9 mouse cellular contexts compared by ENCODE assay signal in genomic region chr2:71598778-71599177, GRCm38 (mm10). TPM values are rescaled to one million over a fixed set of nuclear protein-coding genes. Genes with fewer than 3 reads are reported as not detected.
DNase-seq lines count a peak whose midpoint lies in the region; ATAC-seq and TF ChIP-seq lines count a peak whose summit lies in the region.
"Had no signal": no experiment of that assay in that cellular context is flagged by ENCODE, and none has a peak within 500 bp of the region (broad histone marks: within the 10 kb centered on the region; RNA-seq: fewer than 3 reads in every experiment).

No protein-coding gene starts in this region.

- peak; percentile 85 for ATAC-seq in forebrain, embryonic 12.5 days (ENCODE audit: low FRiP score)
- ATAC-seq in liver, embryonic 15.5 days (ENCODE audit: insufficient read depth) = 0 out of 2 replicates have a peak, but pooled peaks have one; percentile 34
- peak; percentile 85; the same call in 1 of the 2 replicates for ATAC-seq in neural tube, embryonic 14.5 days (ENCODE audit: low read depth)

- no peaks in the 10 kb centered on the region for H3K36me3 ChIP-seq in forebrain, embryonic 12.5 days (replicated peaks)
- H3K36me3 ChIP-seq in liver, embryonic 15.5 days (replicated peaks) = no peaks in the 10 kb centered on the region
- no peaks in the 10 kb centered on the region for H3K36me3 ChIP-seq in neural tube, embryonic 14.5 days (ENCODE audit: control insufficient read depth, insufficient read depth, low read length)
- H3K36me3 ChIP-seq in testis, adult 2 months (ENCODE audit: control insufficient read depth, insufficient read depth, low read length) = no peaks in the 10 kb centered on the region

- WGBS in forebrain, embryonic 12.5 days = 13% methylated on average over 5 of the region's 5 CpGs
- WGBS in liver, embryonic 15.5 days (ENCODE audit: insufficient replicate concordance) = 10% methylated on average over 5 of the region's 5 CpGs
- WGBS in neural tube, embryonic 14.5 days = 25% methylated on average over 5 of the region's 5 CpGs

- H3K27me3 ChIP-seq in forebrain, embryonic 12.5 days = peaks cover 12% of the 10 kb centered on the region; the same call in 1 of the 2 replicates
- H3K27me3 ChIP-seq in liver, embryonic 15.5 days = peaks cover 5% of the 10 kb centered on the region; the same call in 1 of the 2 replicates
- H3K27me3 ChIP-seq in neural tube, embryonic 14.5 days (ENCODE audit: control insufficient read depth, insufficient read depth, low read length) = no peaks in the 10 kb centered on the region
- H3K27me3 ChIP-seq in testis, adult 2 months (ENCODE audit: control insufficient read depth, insufficient read depth, low read length) = no peaks in the 10 kb centered on the region

- TF ChIP-seq POLR2A in testis, adult 2 months (IDR thresholded peaks at IDR 0.05; ENCODE audit: control insufficient read depth, low read depth, low read length) = no peak

- H3K4me1 ChIP-seq in forebrain, embryonic 12.5 days = peaks cover 5% of the 10 kb centered on the region
- H3K4me1 ChIP-seq in liver, embryonic 15.5 days (replicated peaks) = no peaks in the 10 kb centered on the region
- H3K4me1 ChIP-seq in neural tube, embryonic 14.5 days (ENCODE audit: control insufficient read depth, insufficient read depth, low read length) = no peaks in the 10 kb centered on the region
- no peaks in the 10 kb centered on the region for H3K4me1 ChIP-seq in testis, adult 2 months (ENCODE audit: control insufficient read depth, insufficient read depth, low read length)

- no peaks in the 10 kb centered on the region for H3K9me3 ChIP-seq in forebrain, embryonic 12.5 days
- no peaks in the 10 kb centered on the region for H3K9me3 ChIP-seq in liver, embryonic 15.5 days (replicated peaks)
- H3K9me3 ChIP-seq in neural tube, embryonic 14.5 days (ENCODE audit: control insufficient read depth, low read length) = no peaks in the 10 kb centered on the region

- intact Hi-C loops in heart, postnatal 10 days (cut with DNase I) = loop anchor here (1.0 to 5.0 kb wide), 3 partner anchors 214 to 359 kb away; no protein-coding TSS in a partner anchor

- DNase-seq in CD8-positive naive resting alpha-beta T cell, adult 2 months (ENCODE audit: low read depth in 2 of 2, low spot score in 2 of 2) = peak; percentile 76 to 89
- peak; percentile 84 for DNase-seq in c-Kit-positive CD71-negative TER-119-negative erythroid progenitor cells, embryonic 14.5 days (ENCODE audit: low read depth)
- peak; percentile 85 to 91 for DNase-seq in heart, postnatal 10 days
- DNase-seq in kidney, postnatal 4 days = peak; percentile 83 to 88

- no peak overlapping the region for H3K4me2 ChIP-seq in forebrain, embryonic 12.5 days
- H3K4me2 ChIP-seq in liver, embryonic 15.5 days = peak overlapping the region; percentile 33
- no peak overlapping the region for H3K4me2 ChIP-seq in neural tube, embryonic 14.5 days (ENCODE audit: low read depth, low read length)

- H3K9ac ChIP-seq in forebrain, embryonic 12.5 days = no peak overlapping the region
- H3K9ac ChIP-seq in liver, embryonic 15.5 days = no peak overlapping the region
- no peak overlapping the region for H3K9ac ChIP-seq in neural tube, embryonic 14.5 days (replicated peaks; ENCODE audit: low read depth, low read length)

- H3K27ac ChIP-seq in forebrain, embryonic 12.5 days = no peak overlapping the region
- H3K27ac ChIP-seq in liver, embryonic 15.5 days (replicated peaks) = no peak overlapping the region
- no peak overlapping the region for H3K27ac ChIP-seq in neural tube, embryonic 14.5 days (ENCODE audit: low read depth, low read length)
- H3K27ac ChIP-seq in testis, adult 2 months (ENCODE audit: control insufficient read depth, insufficient read depth, low read depth, low read length) = no peak overlapping the region

- peak; percentile 71; the same call in 1 of the 2 replicates for TF ChIP-seq CTCF in testis, adult 2 months (IDR thresholded peaks at IDR 0.05; ENCODE audit: control insufficient read depth, insufficient read depth, insufficient replicate concordance, low read depth, low read length)

- no peak overlapping the region for H3K4me3 ChIP-seq in forebrain, embryonic 12.5 days (replicated peaks)
- no peak overlapping the region for H3K4me3 ChIP-seq in liver, embryonic 15.5 days (replicated peaks)
- no peak overlapping the region for H3K4me3 ChIP-seq in neural tube, embryonic 14.5 days (ENCODE audit: low read depth, low read length)
- no peak overlapping the region for H3K4me3 ChIP-seq in testis, adult 2 months (ENCODE audit: control insufficient read depth, low read depth, low read length)
- H3K4me3 ChIP-seq: erythroblast, embryonic 14.5 days had no signal

RNA-seq across cellular contexts. Expression of gene Dlx2, which starts 52.2 kb away (rescaled TPM):
- 85.9 and 133 TPM in 2 replicates for polyA plus RNA-seq in forebrain, embryonic 12.5 days (2016; fragmentation: Nextera tagmentation; extraction: Ambion mirVana)
- not detected for total RNA-seq in heart, postnatal 10 days (2021)
- polyA plus RNA-seq in liver, embryonic 15.5 days (2015; fragmentation: Nextera tagmentation; extraction: Ambion mirVana) = 0.03 TPM in 1 of 2 replicates, not detected in the other
- not detected in 2 replicates for polyA plus RNA-seq in neural tube, embryonic 14.5 days (2014; fragmentation: Nextera tagmentation; extraction: Ambion mirVana)
- polyA plus RNA-seq in testis, adult 2 months (2012; rRNA removed) = 0.11 TPM in 1 of 2 replicates, not detected in the other

Comparison
In these comparisons a context has a peak if more than half of its experiments do, and no peak if none do; other contexts are left out.
1. ATAC-seq: peak in every context shown above with its lines; median percentile 85 in forebrain, embryonic 12.5 days; 85 in neural tube, embryonic 14.5 days; 34 in liver, embryonic 15.5 days.
2. RNA of gene Dlx2, which starts 52.2 kb away (polyA plus RNA-seq): 85.9 to 133 TPM in forebrain, embryonic 12.5 days; 0.11 TPM in testis, adult 2 months, 0.03 TPM in liver, embryonic 15.5 days and not detected in neural tube, embryonic 14.5 days; every median in the first group is over 10 times any median in the second.
3. Peak in every context shown above with its lines, with median percentiles within 50 percentile points of each other: DNase-seq.